Mouse (Mus musculus): ENCODE results near the gene Gapt. TPM values are rescaled to one million over a fixed set of nuclear protein-coding genes. Genes with fewer than 3 reads are reported as not detected.

Gapt gene
- polyA plus RNA-seq, 1 experiment from 2014 or later = 0.36 TPM

GRCm38 (mm10) chr13:110332958-110333597 lies 23.9 kb downstream of the Gapt start:
- Histone ChIP-seq H3K9ac (replicated peaks; ENCODE audit: low read length) (no peak overlapping the region), H3K4me2 (ENCODE audit: low read depth, low read length) (no peak overlapping the region), H3K4me3 (ENCODE audit: low read depth, low read length) (no peak overlapping the region), H3K27me3 (ENCODE audit: control insufficient read depth, insufficient read depth, low read length) (no peaks in the 10 kb centered on the region), H3K36me3 (replicated peaks; ENCODE audit: control insufficient read depth, insufficient read depth, low read depth, low read length) (no peaks in the 10 kb centered on the region), H3K9me3 (replicated peaks; ENCODE audit: control insufficient read depth, low read length) (no peaks in the 10 kb centered on the region), H3K27ac (replicated peaks; ENCODE audit: low read depth, low read length) (no peak overlapping the region), H3K4me1 (ENCODE audit: control insufficient read depth, insufficient read depth, low read length) (no peaks in the 10 kb centered on the region)
- ATAC-seq (replicated peaks; ENCODE audit: insufficient number of reproducible peaks, low FRiP score, low TSS enrichment, low read depth) (no peak), DNase-seq (ENCODE audit: low spot score) (no peak)
- WGBS = 90% methylated on average over 14 of the region's 14 CpGs

- Histone ChIP-seq H3K27ac (replicated peaks; ENCODE audit: low read depth, low read length) (no peak overlapping the region), H3K4me1 (ENCODE audit: control insufficient read depth, insufficient read depth, low read length) (no peaks in the 10 kb centered on the region), H3K9ac (replicated peaks; ENCODE audit: low read length) (no peak overlapping the region), H3K27me3 (ENCODE audit: control insufficient read depth, insufficient read depth, low read length) (no peaks in the 10 kb centered on the region), H3K36me3 (replicated peaks; ENCODE audit: control insufficient read depth, insufficient read depth, low read depth, low read length) (no peaks in the 10 kb centered on the region), H3K4me2 (ENCODE audit: low read depth, low read length) (no peak overlapping the region), H3K4me3 (ENCODE audit: low read depth, low read length) (no peak overlapping the region), H3K9me3 (replicated peaks; ENCODE audit: control insufficient read depth, low read length) (no peaks in the 10 kb centered on the region)
- DNase-seq (ENCODE audit: low spot score) = no peak
- 75% methylated on average over 4 of the region's 4 CpGs for WGBS
- no peak for ATAC-seq (replicated peaks; ENCODE audit: insufficient number of reproducible peaks, low FRiP score, low TSS enrichment, low read depth)
Observed at GRCm38 (mm10) chr13:110318746-110319145, 38.3 kb downstream of the Gapt start.

- H3K9me3 ChIP-seq (replicated peaks; ENCODE audit: control insufficient read depth, low read length) = no peaks in the 10 kb centered on the region
- H3K36me3 ChIP-seq (replicated peaks; ENCODE audit: control insufficient read depth, insufficient read depth, low read depth, low read length) = no peaks in the 10 kb centered on the region
- H3K4me2 ChIP-seq (ENCODE audit: low read depth, low read length) = no peak overlapping the region
- no peak for DNase-seq (ENCODE audit: low spot score)
- ATAC-seq (replicated peaks; ENCODE audit: insufficient number of reproducible peaks, low FRiP score, low TSS enrichment, low read depth) = no peak
- H3K4me3 ChIP-seq (ENCODE audit: low read depth, low read length) = no peak overlapping the region
- no peaks in the 10 kb centered on the region for H3K27me3 ChIP-seq (ENCODE audit: control insufficient read depth, insufficient read depth, low read length)
- 84% methylated on average over 5 of the region's 5 CpGs for WGBS
- no peak overlapping the region for H3K27ac ChIP-seq (replicated peaks; ENCODE audit: low read depth, low read length)
- no peaks in the 10 kb centered on the region for H3K4me1 ChIP-seq (ENCODE audit: control insufficient read depth, insufficient read depth, low read length)
- no peak overlapping the region for H3K9ac ChIP-seq (replicated peaks; ENCODE audit: low read length)
Observed at GRCm38 (mm10) chr13:110307188-110307587, 49.8 kb downstream of the Gapt start.

Other genes with a start within 250 kb of the Gapt start
- gene Rab3c, start 76.2 kb downstream of the Gapt start, polyA plus RNA-seq (2014; fragmentation: Nextera tagmentation; extraction: Ambion mirVana) = 4.2 and 6.3 TPM in 2 replicates
- 152 and 155 TPM in 2 replicates for gene Plk2, start 37.8 kb upstream of the Gapt start, polyA plus RNA-seq (2014; fragmentation: Nextera tagmentation; extraction: Ambion mirVana)